Comparison of ENCODE assay signal across 7 mouse cellular contexts in genomic region chr10:92162473-92163011, GRCm38 (mm10).
DNase-seq lines count a peak whose midpoint lies in the region; ATAC-seq and TF ChIP-seq lines count a peak whose summit lies in the region.

No protein-coding gene starts in this region.

- H3K4me1 ChIP-seq in forebrain, postnatal 0 days (ENCODE audit: insufficient read depth), result no peaks in the 10 kb centered on the region
- peaks cover 19% of the 10 kb centered on the region for H3K4me1 ChIP-seq in midbrain, embryonic 14.5 days (ENCODE audit: control insufficient read depth, insufficient read depth, low read length)

- intact Hi-C loops in left cerebral cortex, postnatal 14 days (cut with DNase I), result loop anchor here (5.0 kb wide), 2 partner anchors 80 to 615 kb away; no protein-coding TSS in a partner anchor

- peak; percentile 12 for DNase-seq in ovary, postnatal 36 days (ENCODE audit: low spot score)
- no peak for DNase-seq in ovary, adult 18-20 months (ENCODE audit: low spot score)
- peak; percentile 55 to 67 for DNase-seq in cerebellum, postnatal 14 days
- DNase-seq in forebrain, postnatal 0 days, result no peak
- peak; percentile 4 to 13 for DNase-seq in left cerebral cortex, postnatal 14 days (ENCODE audit: low spot score in 2 of 2)
- peak; percentile 78 for DNase-seq in midbrain, embryonic 14.5 days

- no peaks in the 10 kb centered on the region for H3K36me3 ChIP-seq in forebrain, postnatal 0 days (ENCODE audit: insufficient read depth)
- H3K36me3 ChIP-seq in midbrain, embryonic 14.5 days (ENCODE audit: control insufficient read depth, insufficient read depth, low read length), result peaks cover 22% of the 10 kb centered on the region

- no peaks in the 10 kb centered on the region for H3K9me3 ChIP-seq in forebrain, postnatal 0 days (ENCODE audit: low read length)
- H3K9me3 ChIP-seq in midbrain, embryonic 14.5 days (ENCODE audit: control insufficient read depth, low read length), result no peaks in the 10 kb centered on the region

- H3K4me3 ChIP-seq in forebrain, postnatal 0 days (ENCODE audit: low read depth, low read length), result peak overlapping the region; percentile 49
- peak overlapping the region; percentile 64 for H3K4me3 ChIP-seq in midbrain, embryonic 14.5 days (replicated peaks; ENCODE audit: low read depth, low read length)

- H3K4me2 ChIP-seq in forebrain, postnatal 0 days (ENCODE audit: low read depth), result peak overlapping the region; percentile 63
- peak overlapping the region; percentile 56 for H3K4me2 ChIP-seq in midbrain, embryonic 14.5 days (ENCODE audit: low read length)

- peak overlapping the region; percentile 77 for H3K27ac ChIP-seq in forebrain, postnatal 0 days (ENCODE audit: low read depth, low read length)
- H3K27ac ChIP-seq in midbrain, embryonic 14.5 days (replicated peaks; ENCODE audit: low read depth, low read length), result peak overlapping the region; percentile 98

- peaks cover 4% of the 10 kb centered on the region; the same call in 1 of the 2 replicates for H3K27me3 ChIP-seq in forebrain, postnatal 0 days (ENCODE audit: insufficient read depth, low read length)
- H3K27me3 ChIP-seq in midbrain, embryonic 14.5 days (ENCODE audit: control insufficient read depth, insufficient read depth, low read length), result no peaks in the 10 kb centered on the region

- ATAC-seq in forebrain, postnatal 0 days, result peak; percentile 46; the same call in 1 of the 2 replicates
- peak; percentile 43 for ATAC-seq in midbrain, embryonic 14.5 days (ENCODE audit: low FRiP score, low TSS enrichment)
- ATAC-seq in CD4-positive, CD25-positive, alpha-beta regulatory T cell, adult 4 months, result no peak

- peak overlapping the region; percentile 49 for H3K9ac ChIP-seq in forebrain, postnatal 0 days
- H3K9ac ChIP-seq in midbrain, embryonic 14.5 days (replicated peaks; ENCODE audit: low read length), result peak overlapping the region; percentile 99

- WGBS in forebrain, postnatal 0 days, result under 1% methylated on average over 29 of the region's 29 CpGs
- under 1% methylated on average over 29 of the region's 29 CpGs for WGBS in midbrain, embryonic 14.5 days

- TF ChIP-seq CTCF in forebrain, postnatal 0 days (IDR thresholded peaks at IDR 0.05; ENCODE audit: low read depth), result no peak

Comparison
In these comparisons a context has a peak if more than half of its experiments do, and no peak if none do; other contexts are left out.
1. DNase-seq: peak in ovary, postnatal 36 days (single experiment), cerebellum, postnatal 14 days (2 of 2), left cerebral cortex, postnatal 14 days (2 of 2) and midbrain, embryonic 14.5 days (single experiment); none in ovary, adult 18-20 months (single experiment) and forebrain, postnatal 0 days (single experiment).